Mouse (Mus musculus): ENCODE measurements around the gene Itga9. TPM values are rescaled to one million over a fixed set of nuclear protein-coding genes. Genes with fewer than 3 reads are reported as not detected.

Itga9 gene
- polyA plus RNA-seq, 1 experiment from 2014 or later = 2.6 TPM

GRCm38 (mm10) chr9:118791231-118791630, 184.7 kb downstream of the Itga9 start:
- Histone ChIP-seq H3K4me2 (no peak overlapping the region), H3K9me3 (replicated peaks) (no peaks in the 10 kb centered on the region), H3K27ac (replicated peaks) (peak overlapping the region; percentile 58), H3K36me3 (no peaks in the 10 kb centered on the region), H3K9ac (replicated peaks) (no peak overlapping the region), H3K27me3 (replicated peaks) (no peaks in the 10 kb centered on the region), H3K4me1 (peaks cover 19% of the 10 kb centered on the region), H3K4me3 (replicated peaks) (no peak overlapping the region)
- peak; percentile 83 for ATAC-seq (ENCODE audit: low FRiP score)
- 26% methylated on average over 3 of the region's 3 CpGs for WGBS

GRCm38 (mm10) chr9:118793151-118793785, 186.8 kb downstream of the Itga9 start:
- Histone ChIP-seq H3K36me3 (no peaks in the 10 kb centered on the region), H3K27ac (replicated peaks) (no peak overlapping the region), H3K27me3 (replicated peaks) (no peaks in the 10 kb centered on the region), H3K4me1 (peaks cover 19% of the 10 kb centered on the region), H3K4me3 (replicated peaks) (no peak overlapping the region), H3K9me3 (replicated peaks) (no peaks in the 10 kb centered on the region), H3K9ac (replicated peaks) (no peak overlapping the region), H3K4me2 (no peak overlapping the region)
- WGBS = 78% methylated on average over 15 of the region's 21 CpGs
- ATAC-seq (ENCODE audit: low FRiP score) = no peak

GRCm38 (mm10) chr9:118794668-118795067, 188.2 kb downstream of the Itga9 start:
- no peak for ATAC-seq (ENCODE audit: low FRiP score)
- Histone ChIP-seq H3K9ac (replicated peaks) (no peak overlapping the region), H3K27ac (replicated peaks) (no peak overlapping the region), H3K36me3 (no peaks in the 10 kb centered on the region), H3K4me3 (replicated peaks) (no peak overlapping the region), H3K4me1 (peaks cover 14% of the 10 kb centered on the region), H3K27me3 (replicated peaks) (no peaks in the 10 kb centered on the region), H3K9me3 (replicated peaks) (no peaks in the 10 kb centered on the region), H3K4me2 (no peak overlapping the region)
- 73% methylated on average over 2 of the region's 2 CpGs for WGBS

GRCm38 (mm10) chr9:118795304-118795703, 188.8 kb downstream of the Itga9 start:
- no peak overlapping the region for H3K9ac ChIP-seq (replicated peaks)
- ATAC-seq (ENCODE audit: low FRiP score) = no peak
- no peak overlapping the region for H3K27ac ChIP-seq (replicated peaks)
- no peak overlapping the region for H3K4me3 ChIP-seq (replicated peaks)
- no peak overlapping the region for H3K4me2 ChIP-seq
- WGBS = 49% methylated on average over 4 of the region's 4 CpGs
- no peaks in the 10 kb centered on the region for H3K27me3 ChIP-seq (replicated peaks)
- H3K9me3 ChIP-seq (replicated peaks) = no peaks in the 10 kb centered on the region
- no peaks in the 10 kb centered on the region for H3K36me3 ChIP-seq
- H3K4me1 ChIP-seq = peaks cover 14% of the 10 kb centered on the region

- Histone ChIP-seq H3K9me3 (replicated peaks) (no peaks in the 10 kb centered on the region), H3K4me2 (no peak overlapping the region), H3K27me3 (replicated peaks) (no peaks in the 10 kb centered on the region), H3K9ac (replicated peaks) (no peak overlapping the region), H3K4me1 (no peaks in the 10 kb centered on the region), H3K36me3 (no peaks in the 10 kb centered on the region), H3K27ac (replicated peaks) (no peak overlapping the region), H3K4me3 (replicated peaks) (no peak overlapping the region)
- 68% methylated on average over 7 of the region's 7 CpGs for WGBS
- ATAC-seq (ENCODE audit: low FRiP score) = no peak
Measured at GRCm38 (mm10) chr9:118799105-118799504, 192.6 kb downstream of the Itga9 start.

GRCm38 (mm10) chr9:118801176-118801909, 194.9 kb downstream of the Itga9 start:
- no peaks in the 10 kb centered on the region for H3K36me3 ChIP-seq
- no peak overlapping the region for H3K4me3 ChIP-seq (replicated peaks)
- no peaks in the 10 kb centered on the region for H3K9me3 ChIP-seq (replicated peaks)
- no peaks in the 10 kb centered on the region for H3K4me1 ChIP-seq
- no peak overlapping the region for H3K9ac ChIP-seq (replicated peaks)
- ATAC-seq (ENCODE audit: low FRiP score) = no peak
- H3K4me2 ChIP-seq = no peak overlapping the region
- H3K27ac ChIP-seq (replicated peaks) = no peak overlapping the region
- 44% methylated on average over 15 of the region's 15 CpGs for WGBS
- H3K27me3 ChIP-seq (replicated peaks) = no peaks in the 10 kb centered on the region

- no peaks in the 10 kb centered on the region for H3K4me1 ChIP-seq
- H3K9ac ChIP-seq (replicated peaks) = no peak overlapping the region
- H3K4me3 ChIP-seq (replicated peaks) = no peak overlapping the region
- no peak overlapping the region for H3K4me2 ChIP-seq
- no peak overlapping the region for H3K27ac ChIP-seq (replicated peaks)
- 68% methylated on average over 8 of the region's 8 CpGs for WGBS
- no peaks in the 10 kb centered on the region for H3K36me3 ChIP-seq
- no peak for ATAC-seq (ENCODE audit: low FRiP score)
- no peaks in the 10 kb centered on the region for H3K27me3 ChIP-seq (replicated peaks)
- no peaks in the 10 kb centered on the region for H3K9me3 ChIP-seq (replicated peaks)
Measured at GRCm38 (mm10) chr9:118801910-118802287, 195.4 kb downstream of the Itga9 start.

- Histone ChIP-seq H3K9me3 (replicated peaks) (no peaks in the 10 kb centered on the region), H3K4me1 (no peaks in the 10 kb centered on the region), H3K27me3 (replicated peaks) (no peaks in the 10 kb centered on the region), H3K4me3 (replicated peaks) (no peak overlapping the region), H3K9ac (replicated peaks) (no peak overlapping the region), H3K27ac (replicated peaks) (no peak overlapping the region), H3K36me3 (no peaks in the 10 kb centered on the region), H3K4me2 (no peak overlapping the region)
- WGBS = 95% methylated on average over 11 of the region's 11 CpGs
- ATAC-seq (ENCODE audit: low FRiP score) = no peak
Measured at GRCm38 (mm10) chr9:118802380-118802779, 195.9 kb downstream of the Itga9 start.

- no peak overlapping the region for H3K27ac ChIP-seq (replicated peaks)
- H3K36me3 ChIP-seq = no peaks in the 10 kb centered on the region
- no peak overlapping the region for H3K4me2 ChIP-seq
- ATAC-seq (ENCODE audit: low FRiP score) = no peak
- no peak overlapping the region for H3K4me3 ChIP-seq (replicated peaks)
- WGBS = 93% methylated on average over 6 of the region's 6 CpGs
- no peak overlapping the region for H3K9ac ChIP-seq (replicated peaks)
- no peaks in the 10 kb centered on the region for H3K27me3 ChIP-seq (replicated peaks)
- H3K4me1 ChIP-seq = no peaks in the 10 kb centered on the region
- H3K9me3 ChIP-seq (replicated peaks) = no peaks in the 10 kb centered on the region
Measured at GRCm38 (mm10) chr9:118805740-118806139, 199.2 kb downstream of the Itga9 start.

GRCm38 (mm10) chr9:118807669-118808068, 201.2 kb downstream of the Itga9 start:
- H3K9ac ChIP-seq (replicated peaks) = no peak overlapping the region
- ATAC-seq (ENCODE audit: low FRiP score) = no peak
- H3K27me3 ChIP-seq (replicated peaks) = no peaks in the 10 kb centered on the region
- no peaks in the 10 kb centered on the region for H3K4me1 ChIP-seq
- H3K27ac ChIP-seq (replicated peaks) = no peak overlapping the region
- H3K4me3 ChIP-seq (replicated peaks) = no peak overlapping the region
- H3K9me3 ChIP-seq (replicated peaks) = no peaks in the 10 kb centered on the region
- H3K36me3 ChIP-seq = no peaks in the 10 kb centered on the region
- H3K4me2 ChIP-seq = no peak overlapping the region
- WGBS = 93% methylated on average over 3 of the region's 3 CpGs

- no peak overlapping the region for H3K4me3 ChIP-seq (replicated peaks)
- ATAC-seq (ENCODE audit: low FRiP score) = no peak
- no peak overlapping the region for H3K9ac ChIP-seq (replicated peaks)
- 87% methylated on average over 7 of the region's 7 CpGs for WGBS
- H3K9me3 ChIP-seq (replicated peaks) = no peaks in the 10 kb centered on the region
- H3K36me3 ChIP-seq = no peaks in the 10 kb centered on the region
- H3K27ac ChIP-seq (replicated peaks) = no peak overlapping the region
- H3K4me1 ChIP-seq = peaks cover 10% of the 10 kb centered on the region
- no peak overlapping the region for H3K4me2 ChIP-seq
- no peaks in the 10 kb centered on the region for H3K27me3 ChIP-seq (replicated peaks)
Measured at GRCm38 (mm10) chr9:118812221-118812620, 205.7 kb downstream of the Itga9 start.

GRCm38 (mm10) chr9:118813492-118813891, 207.0 kb downstream of the Itga9 start:
- peaks cover 20% of the 10 kb centered on the region for H3K4me1 ChIP-seq
- H3K4me2 ChIP-seq = no peak overlapping the region
- H3K27me3 ChIP-seq (replicated peaks) = no peaks in the 10 kb centered on the region
- H3K27ac ChIP-seq (replicated peaks) = no peak overlapping the region
- no peak overlapping the region for H3K4me3 ChIP-seq (replicated peaks)
- WGBS = 87% methylated on average over 5 of the region's 5 CpGs
- H3K36me3 ChIP-seq = no peaks in the 10 kb centered on the region
- no peak overlapping the region for H3K9ac ChIP-seq (replicated peaks)
- ATAC-seq (ENCODE audit: low FRiP score) = no peak
- no peaks in the 10 kb centered on the region for H3K9me3 ChIP-seq (replicated peaks)
